Mouse (Mus musculus): ENCODE measurements around the gene Nyx. TPM values are rescaled to one million over a fixed set of nuclear protein-coding genes. Genes with fewer than 3 reads are reported as not detected.
"Not testable (repeated sequence)": the region's sequence is repeated elsewhere in the genome, so short reads cannot be mapped to it uniquely, and the experiment has no call there.

Gene Nyx
- polyA plus RNA-seq (2015; fragmentation: Nextera tagmentation; extraction: Ambion mirVana), result 0.05 and 0.07 TPM in 2 replicates

DNA sequence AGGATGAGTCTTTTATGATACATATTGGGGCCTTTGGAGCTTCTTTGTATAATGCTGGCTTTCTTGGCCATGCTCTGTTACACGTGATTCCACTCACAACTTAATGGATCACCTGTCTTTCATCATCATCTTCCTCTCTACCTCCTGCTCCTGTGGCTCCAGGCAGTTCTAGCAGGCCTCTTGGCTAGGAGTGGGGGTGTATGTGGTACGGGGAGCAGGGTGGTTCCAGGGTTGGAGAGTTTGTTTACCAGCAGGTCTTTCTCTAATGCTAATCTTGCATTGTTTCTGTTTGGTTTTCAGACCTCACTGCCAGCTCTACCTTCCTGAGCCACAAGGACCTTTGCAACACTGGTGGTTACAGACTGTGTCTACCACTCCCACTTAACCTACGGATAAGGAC lies at the start of gene Nyx:
TSS of gene Nyx (plus strand) at position 301 of the 400 bp plus-strand sequence.
- H3K9me3 ChIP-seq (replicated peaks; ENCODE audit: control insufficient read depth, low read length), result no peaks in the 10 kb centered on the region
- no peak for ATAC-seq (replicated peaks; ENCODE audit: extremely low read depth, insufficient read depth, low FRiP score)
- no peak within 1 kb of the TSS for H3K9ac ChIP-seq (ENCODE audit: low read length)
- WGBS, result 85% methylated on average over 3 of the region's 3 CpGs
- H3K4me1 ChIP-seq (ENCODE audit: control insufficient read depth, insufficient read depth, low read length), result peaks cover 3% of the 10 kb centered on the region; the same call in 1 of the 2 replicates
- H3K4me3 ChIP-seq (ENCODE audit: low read length), result no peak within 1 kb of the TSS
- H3K36me3 ChIP-seq (ENCODE audit: control insufficient read depth, insufficient read depth), result no peaks in the 10 kb centered on the region
- no peak within 1 kb of the TSS; the same call in 1 of the 2 replicates for H3K27ac ChIP-seq (ENCODE audit: low read length)
- no peak within 1 kb of the TSS for H3K4me2 ChIP-seq (ENCODE audit: low read depth, low read length)
- peaks cover 11% of the 10 kb centered on the region for H3K27me3 ChIP-seq (ENCODE audit: control insufficient read depth, insufficient read depth, low read length)

- H3K27me3 ChIP-seq (ENCODE audit: control insufficient read depth, insufficient read depth, low read length), result peaks cover 5% of the 10 kb centered on the region; the same call in 1 of the 2 replicates
- 50% methylated on average over 4 of the region's 4 CpGs for WGBS
- no peak overlapping the region for H3K4me3 ChIP-seq (ENCODE audit: low read length)
- no peaks in the 10 kb centered on the region for H3K36me3 ChIP-seq (ENCODE audit: control insufficient read depth, insufficient read depth)
- no peak overlapping the region for H3K9ac ChIP-seq (ENCODE audit: low read length)
- H3K27ac ChIP-seq (ENCODE audit: low read length), result no peak overlapping the region
- ATAC-seq (replicated peaks; ENCODE audit: extremely low read depth, insufficient read depth, low FRiP score), result no peak
- no peak overlapping the region for H3K4me2 ChIP-seq (ENCODE audit: low read depth, low read length)
- H3K4me1 ChIP-seq (ENCODE audit: control insufficient read depth, insufficient read depth, low read length), result no peaks in the 10 kb centered on the region
- no peaks in the 10 kb centered on the region for H3K9me3 ChIP-seq (replicated peaks; ENCODE audit: control insufficient read depth, low read length)
These were observed 43.9 kb upstream of the Nyx start for GRCm38 (mm10) chrX:13422047-13422446.

- Histone ChIP-seq H3K4me1 (ENCODE audit: control insufficient read depth, insufficient read depth, low read length) (no peaks in the 10 kb centered on the region), H3K36me3 (ENCODE audit: control insufficient read depth, insufficient read depth) (no peaks in the 10 kb centered on the region), H3K4me3 (ENCODE audit: low read length) (no peak overlapping the region), H3K27ac (ENCODE audit: low read length) (no peak overlapping the region), H3K9me3 (replicated peaks; ENCODE audit: control insufficient read depth, low read length) (no peaks in the 10 kb centered on the region), H3K9ac (ENCODE audit: low read length) (no peak overlapping the region), H3K4me2 (ENCODE audit: low read depth, low read length) (no peak overlapping the region), H3K27me3 (ENCODE audit: control insufficient read depth, insufficient read depth, low read length) (peaks cover 8% of the 10 kb centered on the region)
- WGBS, result 55% methylated on average over 6 of the region's 6 CpGs
- no peak for ATAC-seq (replicated peaks; ENCODE audit: extremely low read depth, insufficient read depth, low FRiP score)
These were observed 34.5 kb upstream of the Nyx start for GRCm38 (mm10) chrX:13431421-13431820.

DNA sequence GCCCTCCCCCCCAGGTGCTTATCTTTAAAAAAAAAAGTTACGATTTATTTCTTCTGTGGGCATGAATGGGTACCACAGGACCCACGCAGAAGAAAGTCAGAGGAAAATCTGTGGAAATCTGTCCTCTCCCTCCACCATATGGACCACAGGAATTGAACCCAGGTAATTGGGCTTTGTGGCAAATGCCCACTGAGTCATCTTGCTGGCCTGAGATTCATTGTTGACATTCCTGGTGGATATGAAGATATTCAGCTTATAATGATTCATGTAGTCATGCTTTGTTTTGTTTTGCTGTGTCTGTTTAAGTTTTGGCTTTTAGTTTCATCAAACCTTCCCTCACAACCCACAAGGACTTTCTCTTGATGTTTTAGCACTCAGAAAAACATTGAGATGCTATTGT lies 29.9 kb upstream of the Nyx start:
- not testable (repeated sequence) for ATAC-seq (replicated peaks; ENCODE audit: extremely low read depth, insufficient read depth, low FRiP score); H3K27ac ChIP-seq (ENCODE audit: low read length); H3K9ac ChIP-seq (ENCODE audit: low read length); H3K4me2 ChIP-seq (ENCODE audit: low read depth, low read length); H3K9me3 ChIP-seq (replicated peaks; ENCODE audit: control insufficient read depth, low read length); H3K4me1 ChIP-seq (ENCODE audit: control insufficient read depth, insufficient read depth, low read length); H3K36me3 ChIP-seq (ENCODE audit: control insufficient read depth, insufficient read depth); H3K4me3 ChIP-seq (ENCODE audit: low read length)
- 74% methylated on average over 2 of the region's 2 CpGs for WGBS
- peaks cover 15% of the 10 kb centered on the region for H3K27me3 ChIP-seq (ENCODE audit: control insufficient read depth, insufficient read depth, low read length)

DNA sequence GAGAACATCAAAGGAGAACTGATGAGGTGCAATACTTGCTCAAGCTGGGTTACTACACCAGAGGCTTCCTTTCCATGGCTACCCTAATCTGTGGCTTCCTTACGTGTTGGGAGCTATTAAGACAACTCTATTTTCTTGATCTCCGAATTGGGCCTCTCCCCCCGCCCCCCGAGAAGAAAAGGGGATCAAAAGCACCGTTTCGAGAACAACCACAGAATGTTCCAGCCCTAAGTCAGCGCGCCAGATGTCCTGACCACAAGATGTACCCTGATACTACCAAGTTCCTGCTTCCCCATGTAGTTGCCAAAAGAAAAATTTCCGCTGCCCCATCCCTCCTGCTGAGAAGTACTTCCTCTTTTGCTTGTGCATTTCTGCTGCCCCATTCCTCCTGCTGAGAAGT lies 9.4 kb upstream of the Nyx start:
- H3K9me3 ChIP-seq (replicated peaks; ENCODE audit: control insufficient read depth, low read length); H3K27ac ChIP-seq (ENCODE audit: low read length); H3K27me3 ChIP-seq (ENCODE audit: control insufficient read depth, insufficient read depth, low read length); H3K4me3 ChIP-seq (ENCODE audit: low read length); H3K4me2 ChIP-seq (ENCODE audit: low read depth, low read length); H3K4me1 ChIP-seq (ENCODE audit: control insufficient read depth, insufficient read depth, low read length); H3K9ac ChIP-seq (ENCODE audit: low read length); ATAC-seq (replicated peaks; ENCODE audit: extremely low read depth, insufficient read depth, low FRiP score); H3K36me3 ChIP-seq (ENCODE audit: control insufficient read depth, insufficient read depth): not testable (repeated sequence)
- WGBS, result 81% methylated on average over 9 of the region's 9 CpGs

GRCm38 (mm10) chrX:13458766-13459165 lies 7.1 kb upstream of the Nyx start:
- Histone ChIP-seq H3K36me3 (ENCODE audit: control insufficient read depth, insufficient read depth) (no peaks in the 10 kb centered on the region), H3K9ac (ENCODE audit: low read length) (no peak overlapping the region), H3K4me3 (ENCODE audit: low read length) (no peak overlapping the region), H3K4me2 (ENCODE audit: low read depth, low read length) (no peak overlapping the region), H3K27me3 (ENCODE audit: control insufficient read depth, insufficient read depth, low read length) (peaks cover 5% of the 10 kb centered on the region), H3K9me3 (replicated peaks; ENCODE audit: control insufficient read depth, low read length) (no peaks in the 10 kb centered on the region), H3K4me1 (ENCODE audit: control insufficient read depth, insufficient read depth, low read length) (no peaks in the 10 kb centered on the region), H3K27ac (ENCODE audit: low read length) (no peak overlapping the region)
- ATAC-seq (replicated peaks; ENCODE audit: extremely low read depth, insufficient read depth, low FRiP score), result no peak
- WGBS, result 70% methylated on average over 1 of the region's 1 CpGs

- peak overlapping the region; percentile 55 for H3K4me2 ChIP-seq (ENCODE audit: low read depth, low read length)
- peak overlapping the region; percentile 90 for H3K27ac ChIP-seq (ENCODE audit: low read length)
- WGBS, result 13% methylated on average over 45 of the region's 46 CpGs
- ATAC-seq (replicated peaks; ENCODE audit: extremely low read depth, insufficient read depth, low FRiP score), result peak; percentile 94
- no peaks in the 10 kb centered on the region for H3K9me3 ChIP-seq (replicated peaks; ENCODE audit: control insufficient read depth, low read length)
- H3K36me3 ChIP-seq (ENCODE audit: control insufficient read depth, insufficient read depth), result no peaks in the 10 kb centered on the region
- peaks cover 7% of the 10 kb centered on the region for H3K27me3 ChIP-seq (ENCODE audit: control insufficient read depth, insufficient read depth, low read length)
- H3K4me1 ChIP-seq (ENCODE audit: control insufficient read depth, insufficient read depth, low read length), result no peaks in the 10 kb centered on the region
- H3K4me3 ChIP-seq (ENCODE audit: low read length), result peak overlapping the region; percentile 46
- H3K9ac ChIP-seq (ENCODE audit: low read length), result peak overlapping the region; percentile 71
These were observed 4.3 kb upstream of the Nyx start for GRCm38 (mm10) chrX:13461266-13462261.

GRCm38 (mm10) chrX:13462982-13463517 lies 2.9 kb upstream of the Nyx start:
- H3K4me2 ChIP-seq (ENCODE audit: low read depth, low read length), result no peak overlapping the region
- no peaks in the 10 kb centered on the region for H3K9me3 ChIP-seq (replicated peaks; ENCODE audit: control insufficient read depth, low read length)
- no peaks in the 10 kb centered on the region for H3K4me1 ChIP-seq (ENCODE audit: control insufficient read depth, insufficient read depth, low read length)
- no peak overlapping the region for H3K4me3 ChIP-seq (ENCODE audit: low read length)
- WGBS, result 52% methylated on average over 2 of the region's 2 CpGs
- ATAC-seq (replicated peaks; ENCODE audit: extremely low read depth, insufficient read depth, low FRiP score), result no peak
- no peaks in the 10 kb centered on the region for H3K36me3 ChIP-seq (ENCODE audit: control insufficient read depth, insufficient read depth)
- H3K9ac ChIP-seq (ENCODE audit: low read length), result no peak overlapping the region
- no peak overlapping the region for H3K27ac ChIP-seq (ENCODE audit: low read length)
- H3K27me3 ChIP-seq (ENCODE audit: control insufficient read depth, insufficient read depth, low read length), result peaks cover 7% of the 10 kb centered on the region

GRCm38 (mm10) chrX:13466681-13467080 lies 771 bp downstream of the Nyx start:
- no peak overlapping the region for H3K9ac ChIP-seq (ENCODE audit: low read length)
- peaks cover 11% of the 10 kb centered on the region for H3K27me3 ChIP-seq (ENCODE audit: control insufficient read depth, insufficient read depth, low read length)
- no peaks in the 10 kb centered on the region for H3K9me3 ChIP-seq (replicated peaks; ENCODE audit: control insufficient read depth, low read length)
- WGBS, result 69% methylated on average over 2 of the region's 2 CpGs
- H3K27ac ChIP-seq (ENCODE audit: low read length), result no peak overlapping the region; the same call in 1 of the 2 replicates
- H3K36me3 ChIP-seq (ENCODE audit: control insufficient read depth, insufficient read depth), result no peaks in the 10 kb centered on the region
- no peak overlapping the region for H3K4me2 ChIP-seq (ENCODE audit: low read depth, low read length)
- H3K4me3 ChIP-seq (ENCODE audit: low read length), result no peak overlapping the region
- peaks cover 3% of the 10 kb centered on the region; the same call in 1 of the 2 replicates for H3K4me1 ChIP-seq (ENCODE audit: control insufficient read depth, insufficient read depth, low read length)
- ATAC-seq (replicated peaks; ENCODE audit: extremely low read depth, insufficient read depth, low FRiP score), result no peak

Data from heart, embryonic 16.5 days (tissue).